Mouse (Mus musculus): ENCODE measurements around the gene Gm35134. TPM values are rescaled to one million over a fixed set of nuclear protein-coding genes. Genes with fewer than 3 reads are reported as not detected.
"Not testable (repeated sequence)": the region's sequence is repeated elsewhere in the genome, so short reads cannot be mapped to it uniquely, and the experiment has no call there.

The Gm35134 gene
- not detected in 2 replicates for polyA plus RNA-seq (2012)

DNA sequence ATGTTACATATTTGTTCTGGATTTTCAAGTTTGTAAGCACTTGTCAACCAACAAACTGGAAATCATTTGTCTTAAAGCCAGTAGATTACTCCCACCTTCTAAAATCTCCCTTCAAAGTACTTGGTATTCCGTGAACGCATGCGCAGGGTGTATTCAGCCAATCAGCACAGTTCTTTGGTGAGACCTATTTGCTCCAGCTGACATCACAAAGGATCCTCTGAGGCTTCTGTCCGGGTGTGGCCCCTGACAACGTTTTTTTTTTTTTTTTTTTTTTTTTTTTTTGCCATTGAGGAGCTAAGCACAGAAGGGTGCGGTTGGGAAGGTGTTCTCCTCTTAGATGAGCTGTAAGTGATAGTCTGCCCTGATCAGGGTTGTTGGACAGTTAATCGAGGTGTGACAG, at the start of gene Gm35134:
Gm35134 (plus strand) TSS at position 301 of the 400 bp plus-strand sequence.
- H3K4me3 ChIP-seq (replicated peaks); H3K36me3 ChIP-seq (ENCODE audit: control insufficient read depth); H3K27me3 ChIP-seq (ENCODE audit: control insufficient read depth); H3K9me3 ChIP-seq (ENCODE audit: control insufficient read depth, low read length); H3K4me1 ChIP-seq (ENCODE audit: control insufficient read depth): not testable (repeated sequence)
